Mouse (Mus musculus) lung, postnatal 0 days (tissue): ENCODE results near the gene Mybpc1. TPM values are rescaled to one million over a fixed set of nuclear protein-coding genes. Genes with fewer than 3 reads are reported as not detected.
"Not testable (repeated sequence)": the region's sequence is repeated elsewhere in the genome, so short reads cannot be mapped to it uniquely, and the experiment has no call there.

Experiments
- ATAC-seq: fragments of 200-750 bp; cut with Nextera tagmentation; 2 replicates; pipeline ENCODE4 v1.8.0; 2017; ENCODE audit warnings: moderate library complexity
- DNase-seq: peaks from one replicate; pipeline ENCODE4 v3.0.0-alpha.2; 2016; ENCODE audit warnings: low spot score
- H3K27ac ChIP-seq: fragments of 300-500 bp; sonication (generic); 2 replicates; pipeline ENCODE4 v1.5.1; 2014; ENCODE audit warnings: antibody characterized with exemption, mild to moderate bottlenecking, low read length, mixed read lengths
- H3K27me3 ChIP-seq: fragments of 300-500 bp; sonication (generic); replicated peaks from 2 replicates; pipeline ENCODE4 v1.6.1; 2014; ENCODE audit warnings: low read length, mixed read lengths; ENCODE audit not compliant: insufficient read depth
- H3K36me3 ChIP-seq: fragments of 300-500 bp; sonication (generic); 2 replicates; pipeline ENCODE4 v1.6.1; 2014; ENCODE audit warnings: low read length, mixed read lengths; ENCODE audit not compliant: insufficient read depth
- H3K4me1 ChIP-seq: fragments of 300-500 bp; sonication (generic); 2 replicates; pipeline ENCODE4 v1.6.1; 2014; ENCODE audit warnings: antibody characterized with exemption, low read depth, low read length, mixed read lengths; ENCODE audit not compliant: insufficient read depth
- H3K4me2 ChIP-seq: fragments of 300-500 bp; sonication (generic); replicated peaks from 2 replicates; pipeline ENCODE4 v1.6.1; 2014; ENCODE audit warnings: low read depth, mild to moderate bottlenecking, low read length, moderate library complexity, mixed read lengths
- H3K4me3 ChIP-seq: fragments of 300-500 bp; sonication (generic); 2 replicates; pipeline ENCODE4 v1.5.1; 2014; ENCODE audit warnings: low read depth, low read length
- H3K9ac ChIP-seq: fragments of 300-500 bp; sonication (generic); replicated peaks from 2 replicates; pipeline ENCODE4 v1.6.1; 2014; ENCODE audit warnings: low read depth, mild to moderate bottlenecking
- H3K9me3 ChIP-seq: fragments of 300-500 bp; sonication (generic); 2 replicates; pipeline ENCODE4 v1.6.1; 2016; ENCODE audit warnings: low read length, mixed read lengths
- CTCF ChIP-seq: IDR thresholded peaks from 2 replicates; pipeline ENCODE4 v1.5.1; 2016; ENCODE audit warnings: antibody characterized with exemption, mild to moderate bottlenecking
- EP300 ChIP-seq: IDR thresholded peaks from 2 replicates; pipeline ENCODE4 v1.6.1; 2016; ENCODE audit warnings: antibody characterized with exemption, mild to moderate bottlenecking, control low read depth
- WGBS: fragments of 180-500 bp; shearing (Covaris S2); extraction: QIAGEN DNeasy Blood & Tissue Kit; methylation state at CpG from one replicate; pipeline ENCODE4 v1.1.7; 2014; 5-methylcytosine and 5-hydroxymethylcytosine counted together
- polyA plus RNA-seq: library from polyadenylated mRNA; unstranded; fragments of >200 nt; fragmentation: Nextera tagmentation; extraction: Ambion mirVana; gene quantifications from 2 replicates; pipeline ENCODE4 v1.2.1, GENCODE M21; 2015

Gene Mybpc1
- polyA plus RNA-seq, 1 experiment from 2014 or later = 0.10 TPM

GRCm38 (mm10) chr10:88491632-88492031 is 113.3 kb downstream of the Mybpc1 start:
- WGBS = 57% methylated on average over 7 of the region's 7 CpGs
- no peak overlapping the region for H3K9ac ChIP-seq
- no peak overlapping the region for H3K4me2 ChIP-seq
- no peak overlapping the region for H3K27ac ChIP-seq
- ATAC-seq (no peak), DNase-seq (peak; percentile 75)
- H3K27me3 ChIP-seq = no peaks in the 10 kb centered on the region
- TF ChIP-seq EP300 (no peak), CTCF (0 out of 2 replicates have a peak, but pooled peaks have one; percentile 12)
- H3K4me1 ChIP-seq = peaks cover 6% of the 10 kb centered on the region; the same call in 1 of the 2 replicates
- no peaks in the 10 kb centered on the region for H3K9me3 ChIP-seq
- H3K4me3 ChIP-seq = no peak overlapping the region
- H3K36me3 ChIP-seq = no peaks in the 10 kb centered on the region

GRCm38 (mm10) chr10:88488629-88489028 is 116.3 kb downstream of the Mybpc1 start:
- H3K4me3 ChIP-seq = no peak overlapping the region
- no peak overlapping the region for H3K4me2 ChIP-seq
- no peak for ATAC-seq
- H3K27me3 ChIP-seq = no peaks in the 10 kb centered on the region
- no peak for DNase-seq
- 72% methylated on average over 5 of the region's 5 CpGs for WGBS
- no peak for TF ChIP-seq EP300
- TF ChIP-seq CTCF = no peak
- no peaks in the 10 kb centered on the region for H3K4me1 ChIP-seq
- no peaks in the 10 kb centered on the region for H3K36me3 ChIP-seq
- no peak overlapping the region for H3K27ac ChIP-seq
- no peaks in the 10 kb centered on the region for H3K9me3 ChIP-seq
- no peak overlapping the region for H3K9ac ChIP-seq

GRCm38 (mm10) chr10:88482866-88483265 is 122.1 kb downstream of the Mybpc1 start:
- not testable (repeated sequence) for H3K9ac ChIP-seq, ATAC-seq, H3K9me3 ChIP-seq, H3K4me1 ChIP-seq, H3K4me3 ChIP-seq, DNase-seq, H3K36me3 ChIP-seq, H3K27me3 ChIP-seq, H3K27ac ChIP-seq, H3K4me2 ChIP-seq
- 90% methylated on average over 10 of the region's 10 CpGs for WGBS

Other genes with a start within 250 kb of the Mybpc1 start
- 232 and 257 TPM in 2 replicates for gene Dram1, start 226.1 kb downstream of the Mybpc1 start, polyA plus RNA-seq
- 9.9 and 10.2 TPM in 2 replicates for gene Gnptab, start 226.0 kb downstream of the Mybpc1 start, polyA plus RNA-seq
- not detected in 2 replicates for gene Sycp3, start 145.6 kb downstream of the Mybpc1 start, polyA plus RNA-seq
- 120 and 125 TPM in 2 replicates for gene Chpt1, start 101.1 kb downstream of the Mybpc1 start, polyA plus RNA-seq
- 0.33 and 0.44 TPM in 2 replicates for gene Spic, start 79.9 kb upstream of the Mybpc1 start, polyA plus RNA-seq
- 173 and 176 TPM in 2 replicates for gene Arl1, start 125.7 kb upstream of the Mybpc1 start, polyA plus RNA-seq
- gene Utp20, start 221.7 kb upstream of the Mybpc1 start, polyA plus RNA-seq = 6.5 TPM in 2 replicates